Mouse (Mus musculus) layer of hippocampus, postnatal 36 days (tissue): Measurements from ENCODE around the gene Dlx1. TPM values are rescaled to one million over a fixed set of nuclear protein-coding genes. Genes with fewer than 3 reads are reported as not detected.

Experiments
- DNase-seq, 2 experiments: peaks; one replicate each; pipeline ENCODE4 v3.0.0; 2022
- total RNA-seq, 2 experiments: library from RNA; stranded (reverse); gene quantifications; 2 replicates each; pipeline ENCODE4 v1.2.3; 2021

The Dlx1 gene
- total RNA-seq, 2 experiments from 2014 or later, result 15.0 to 16.2 TPM

DNA sequence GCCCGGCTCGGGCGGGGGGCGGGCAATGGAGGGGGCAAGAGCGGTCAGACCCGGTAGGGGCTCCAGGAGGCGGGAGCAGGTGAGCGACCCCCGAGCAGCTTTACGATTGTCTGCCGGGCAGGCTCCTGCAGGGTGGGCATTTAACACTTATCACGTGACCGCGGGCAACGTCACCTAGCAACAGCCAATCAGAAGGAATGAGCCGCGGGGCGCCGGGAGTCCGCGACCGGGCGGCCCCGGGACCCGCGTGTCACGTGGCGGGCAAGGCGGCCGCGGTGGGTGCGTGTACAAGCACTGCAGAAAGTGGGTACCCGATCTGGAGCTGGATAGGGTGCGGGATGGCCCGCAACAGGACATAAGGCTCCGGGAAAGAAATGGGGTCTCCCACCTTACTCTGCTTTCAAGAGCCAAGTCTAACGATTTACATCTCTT, 18.7 kb downstream of the Dlx1 start, which contains the start of gene Dlx2:
Gene Dlx2, minus strand, starts transcription at position 115 of the 432 bp plus-strand sequence.
- DNase-seq, result no peak

- no peak for DNase-seq
These were observed 19.9 kb downstream of the Dlx1 start for GRCm38 (mm10) chr2:71547829-71548228.

GRCm38 (mm10) chr2:71550330-71550729, 22.4 kb downstream of the Dlx1 start:
- no peak for DNase-seq

GRCm38 (mm10) chr2:71551704-71552103, 23.8 kb downstream of the Dlx1 start:
- DNase-seq, result no peak

GRCm38 (mm10) chr2:71556071-71556470, 28.2 kb downstream of the Dlx1 start:
- DNase-seq, result no peak

DNA sequence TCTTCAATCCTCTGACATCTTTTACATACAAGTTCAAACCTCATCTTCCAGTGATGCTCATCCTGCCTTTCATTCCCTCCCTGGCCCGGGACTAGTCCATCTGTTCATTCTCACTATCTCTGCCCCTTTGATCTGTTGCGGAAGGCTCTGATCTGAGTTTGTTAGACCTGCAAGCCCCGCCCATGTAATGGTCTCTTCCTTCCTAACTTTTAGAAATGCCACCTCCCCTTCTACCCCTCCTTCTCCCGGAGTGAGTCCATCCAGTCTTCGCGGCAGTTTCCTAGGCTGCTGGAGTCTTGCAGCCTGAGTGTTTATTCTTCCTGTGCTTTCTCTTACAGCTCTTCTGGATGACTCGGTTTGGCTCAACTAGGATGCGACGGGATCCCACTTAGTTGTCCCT, 38.6 kb downstream of the Dlx1 start:
- DNase-seq, result no peak

- no peak for DNase-seq
These were observed 45.8 kb downstream of the Dlx1 start for GRCm38 (mm10) chr2:71573736-71574135.

DNA sequence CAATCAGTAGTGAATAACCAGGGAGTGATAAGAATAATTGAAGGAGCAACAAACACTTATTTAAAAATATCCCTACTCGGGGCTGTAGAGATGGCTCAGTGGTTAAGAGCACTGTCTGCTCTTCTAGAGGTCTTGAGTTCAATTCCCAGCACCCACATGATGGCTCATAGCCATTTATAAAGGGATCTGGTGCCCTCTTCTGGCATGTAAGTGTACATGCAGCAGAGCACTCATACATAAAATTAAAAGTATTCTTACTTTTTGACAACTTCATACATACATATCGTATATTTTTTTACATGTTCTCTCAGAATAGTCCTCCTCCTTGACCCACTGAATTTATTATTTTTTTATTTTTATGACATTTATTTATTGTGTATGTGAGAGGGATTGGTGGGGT, 49.1 kb downstream of the Dlx1 start:
- no peak for DNase-seq

DNA sequence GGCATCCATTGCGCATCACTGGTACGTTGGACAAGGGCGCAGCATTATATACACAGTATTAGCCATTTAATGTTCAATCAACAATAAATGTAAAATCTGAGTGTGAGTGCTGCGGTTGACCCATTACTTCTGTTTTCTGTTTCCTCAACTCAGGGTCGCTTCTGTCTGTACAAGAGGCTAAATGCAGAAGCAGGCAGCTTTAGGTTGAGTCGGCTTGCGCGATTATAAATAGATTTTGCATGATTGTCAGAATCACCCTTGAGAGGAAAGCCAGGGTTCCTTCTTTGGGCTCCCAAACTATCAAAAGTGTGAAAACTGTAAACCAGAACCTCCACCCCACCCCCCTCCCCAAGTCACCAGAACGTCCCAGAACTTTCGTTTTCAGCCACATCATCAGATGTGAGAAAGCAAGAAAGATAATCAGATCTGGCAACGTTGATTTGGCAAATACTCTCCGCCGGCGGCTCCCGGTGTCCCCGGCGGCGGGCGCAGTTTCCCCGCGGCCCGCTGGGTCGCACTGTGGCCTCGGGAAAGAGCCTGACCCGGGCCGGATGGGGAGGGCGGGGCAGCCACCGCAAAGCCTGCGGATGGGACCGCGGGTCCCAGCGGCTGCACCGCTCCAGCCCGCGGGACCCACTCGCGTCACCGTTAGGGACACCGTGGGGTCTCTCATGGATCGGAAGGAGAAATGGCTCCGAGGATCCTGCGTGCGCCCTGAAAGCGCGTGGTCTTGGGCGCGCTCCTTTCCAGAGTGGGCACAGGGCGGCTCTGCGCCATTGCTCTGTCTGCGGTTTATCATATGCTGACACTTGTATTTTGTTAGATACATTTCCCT, 52.9 kb downstream of the Dlx1 start:
- peak; percentile 48 to 54 for DNase-seq

DNA sequence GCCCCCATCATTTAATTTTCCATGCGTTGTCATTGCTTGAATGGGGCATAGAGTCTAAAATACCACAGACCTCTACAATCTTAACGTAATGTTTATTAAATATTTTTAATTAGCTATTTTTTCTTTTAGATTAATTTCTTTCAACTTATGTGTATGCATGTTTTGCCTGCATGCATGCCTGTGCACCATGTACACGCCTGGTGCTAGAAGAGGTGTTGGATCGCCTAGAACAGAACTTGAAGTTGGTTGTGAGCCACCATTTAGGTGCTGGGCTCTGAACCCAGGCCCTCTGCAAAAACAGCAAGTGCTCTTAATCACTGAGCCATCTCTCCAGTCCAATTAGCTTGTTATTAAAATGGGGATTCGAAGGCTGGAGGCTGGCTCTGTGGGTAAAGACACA, 53.6 kb downstream of the Dlx1 start:
- no peak for DNase-seq

Other genes with a start within 250 kb of the Dlx1 start
- 100 to 1,000 TPM; 155 to 160 TPM for gene Slc25a12, start 160.4 kb upstream of the Dlx1 start, total RNA-seq
- 10 to 100 TPM; 15.7 to 15.8 TPM for gene Hat1, start 139.2 kb upstream of the Dlx1 start, total RNA-seq
- 10 to 100 TPM; 23.8 to 25.0 TPM for gene Metap1d, start 74.8 kb upstream of the Dlx1 start, total RNA-seq
- 1 to 10 TPM; 4.9 to 5.3 TPM for gene Dlx2, start 18.6 kb downstream of the Dlx1 start, total RNA-seq
- gene Itga6, start 217.5 kb downstream of the Dlx1 start, total RNA-seq, result 10 to 100 TPM; 28.2 to 30.5 TPM